26 mouse cellular contexts compared by ENCODE assay signal in the genomic region with DNA sequence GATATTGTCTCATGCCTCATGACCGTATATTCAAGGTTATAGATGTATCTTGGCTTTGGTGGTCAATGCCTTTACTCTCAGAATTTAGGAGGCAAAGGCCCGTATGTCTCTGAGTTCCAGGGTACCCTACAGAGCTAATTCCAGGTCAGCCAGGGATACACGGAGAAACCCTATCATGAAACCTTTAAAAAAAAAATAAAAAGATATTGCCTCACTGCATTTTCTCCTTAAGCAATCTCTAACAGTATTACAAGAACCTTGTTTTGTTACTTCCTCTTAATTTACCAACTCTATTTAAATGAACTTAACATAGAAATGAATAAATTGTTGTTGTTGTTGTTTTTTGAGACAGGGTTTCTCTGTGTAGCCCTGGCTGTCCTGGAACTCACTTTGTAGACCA.
"Had no signal": no experiment of that assay in that cellular context is flagged by ENCODE, and none has a peak within 500 bp of the region (broad histone marks: within the 10 kb centered on the region; RNA-seq: fewer than 3 reads in every experiment).

No protein-coding gene starts in this region.

- DNase-seq: gastrocnemius, adult 2 months; gastrocnemius, postnatal 10 days; gastrocnemius, postnatal 25 days; heart, adult 11 months; heart, adult 2 months; heart, postnatal 10 days; heart, postnatal 4 days; kidney, adult 11 months; kidney, adult 2 months; kidney, adult 9 months; kidney, postnatal 14 days; kidney, postnatal 36 days; layer of hippocampus, adult 9-11 months; layer of hippocampus, postnatal 36 days; left cerebral cortex, postnatal 4 days had no signal

- H3K4me1 ChIP-seq: hindbrain, embryonic 10.5 days; hindbrain, embryonic 15.5 days; kidney, embryonic 15.5 days; limb, embryonic 13.5 days; limb, embryonic 15.5 days; liver, embryonic 12.5 days had no signal

- H3K27ac ChIP-seq: gastrocnemius, adult 2 months; heart, adult 2 months; hindbrain, embryonic 10.5 days; hindbrain, embryonic 13.5 days; hindbrain, embryonic 15.5 days; hindbrain, postnatal 0 days; kidney, embryonic 15.5 days; kidney, postnatal 0 days; limb, embryonic 13.5 days; limb, embryonic 15.5 days; liver, embryonic 12.5 days had no signal

- H3K9me3 ChIP-seq: hindbrain, embryonic 10.5 days; hindbrain, embryonic 13.5 days; hindbrain, embryonic 15.5 days; kidney, embryonic 15.5 days; limb, embryonic 13.5 days; limb, embryonic 15.5 days; liver, embryonic 12.5 days had no signal

- ATAC-seq: hindbrain, postnatal 0 days; intestine, embryonic 16.5 days; liver, embryonic 12.5 days had no signal

- H3K4me2 ChIP-seq: heart, embryonic 11.5 days; hindbrain, embryonic 13.5 days; hindbrain, embryonic 15.5 days; kidney, embryonic 15.5 days; limb, embryonic 13.5 days; limb, embryonic 15.5 days; liver, embryonic 12.5 days had no signal

- H3K27me3 ChIP-seq: hindbrain, embryonic 13.5 days; hindbrain, embryonic 15.5 days; kidney, embryonic 15.5 days; limb, embryonic 13.5 days; limb, embryonic 15.5 days; liver, embryonic 12.5 days had no signal

- H3K9ac ChIP-seq: hindbrain, embryonic 13.5 days; hindbrain, embryonic 15.5 days; kidney, embryonic 15.5 days; limb, embryonic 13.5 days; limb, embryonic 15.5 days; liver, embryonic 12.5 days had no signal

- H3K4me3 ChIP-seq: gastrocnemius, adult 2 months; heart, adult 2 months; hindbrain, embryonic 10.5 days; hindbrain, embryonic 13.5 days; hindbrain, embryonic 15.5 days; kidney, embryonic 15.5 days; limb, embryonic 13.5 days; limb, embryonic 15.5 days; liver, embryonic 12.5 days had no signal
